Mouse (Mus musculus) heart, postnatal 0 days (tissue): ENCODE data around the gene Endou.

Source experiments
- CTCF ChIP-seq: IDR thresholded peaks from 2 replicates; pipeline ENCODE4 v1.5.1; 2016; ENCODE audit warnings: antibody characterized with exemption, control low read depth, low read depth
- EP300 ChIP-seq: IDR thresholded peaks from 2 replicates; pipeline ENCODE4 v1.6.1; 2016; ENCODE audit warnings: antibody characterized with exemption, low read depth

GRCm38 (mm10) chr15:97728394-97728793, 2.7 kb downstream of the Endou start:
- TF ChIP-seq CTCF, result no peak
- TF ChIP-seq EP300, result no peak
